Comparison of ENCODE assay signal across 12 mouse cellular contexts in the genomic region with DNA sequence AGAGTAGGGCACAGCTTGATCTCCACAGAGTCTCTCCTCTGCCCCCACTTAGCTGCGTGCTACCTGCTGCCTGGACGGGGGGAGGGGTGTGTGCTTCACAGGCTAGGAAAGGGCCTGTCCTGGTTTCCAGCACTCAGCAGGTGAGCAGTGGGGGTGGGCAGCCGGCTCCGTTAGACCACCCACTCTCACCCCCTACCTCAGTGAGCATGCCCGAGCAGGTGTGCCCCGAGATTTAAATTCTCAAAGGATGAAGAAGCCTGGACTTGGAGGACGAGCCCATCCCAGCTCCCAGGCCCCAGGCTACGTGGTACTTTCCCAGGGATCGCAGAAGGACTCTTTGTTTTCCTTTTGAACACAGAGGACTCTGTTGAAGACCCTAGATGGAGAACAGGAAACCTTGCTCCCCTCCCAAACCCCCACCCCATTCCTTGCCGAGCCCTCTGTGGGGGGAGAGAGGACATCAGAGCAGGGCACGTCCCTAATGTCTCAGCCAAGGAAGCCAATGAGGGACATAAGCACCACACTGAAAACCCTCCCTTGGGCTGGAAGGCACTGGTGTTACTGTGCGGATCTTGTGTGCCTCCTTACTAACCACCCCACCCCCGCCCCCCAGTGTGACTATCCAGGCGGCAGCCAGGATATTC.
DNase-seq lines count a peak whose midpoint lies in the region; ATAC-seq and TF ChIP-seq lines count a peak whose summit lies in the region.
"Had no signal": no experiment of that assay in that cellular context is flagged by ENCODE, and none has a peak within 500 bp of the region (broad histone marks: within the 10 kb centered on the region; RNA-seq: fewer than 3 reads in every experiment).

No protein-coding gene starts in this region.

- DNase-seq in embryonic facial prominence, embryonic 10.5 days (ENCODE audit: low spot score) = peak; percentile 56
- DNase-seq in midbrain, postnatal 0 days (ENCODE audit: low spot score) = no peak
- DNase-seq in ovary, adult 18-20 months (ENCODE audit: low spot score) = no peak
- DNase-seq in gastrocnemius, postnatal 25 days = no peak
- DNase-seq in left cerebral cortex, postnatal 36 days (ENCODE audit: low spot score in 2 of 2) = no peak
- DNase-seq: adrenal gland, postnatal 25 days; cerebellum, adult 9-11 months; spleen, adult 18-20 months had no signal

- TF ChIP-seq CTCF in intestine, postnatal 0 days (IDR thresholded peaks at IDR 0.05; ENCODE audit: low read depth) = no peak
- no peak for TF ChIP-seq CTCF in midbrain, postnatal 0 days (IDR thresholded peaks at IDR 0.05)

- peaks cover 22% of the 10 kb centered on the region for H3K4me1 ChIP-seq in intestine, embryonic 16.5 days (ENCODE audit: control insufficient read depth, insufficient read depth, low read length)
- H3K4me1 ChIP-seq in intestine, postnatal 0 days (replicated peaks; ENCODE audit: control insufficient read depth, insufficient read depth, low read length) = 0 out of 2 replicates have a peak, but pooled peaks cover 11% of the 10 kb centered on the region
- H3K4me1 ChIP-seq in embryonic facial prominence, embryonic 10.5 days = peaks cover 49% of the 10 kb centered on the region
- H3K4me1 ChIP-seq in hindbrain, embryonic 12.5 days = peaks cover 41% of the 10 kb centered on the region
- H3K4me1 ChIP-seq in midbrain, postnatal 0 days (ENCODE audit: insufficient read depth, low read length) = peaks cover 12% of the 10 kb centered on the region; the same call in 1 of the 2 replicates

- H3K9ac ChIP-seq in intestine, embryonic 16.5 days (ENCODE audit: low read depth, low read length) = no peak overlapping the region
- no peak overlapping the region for H3K9ac ChIP-seq in intestine, postnatal 0 days (ENCODE audit: low read depth, low read length)
- H3K9ac ChIP-seq in hindbrain, embryonic 12.5 days = no peak overlapping the region
- H3K9ac ChIP-seq in midbrain, postnatal 0 days (replicated peaks; ENCODE audit: low read length, poor library complexity, severe bottlenecking) = no peak overlapping the region

- H3K9me3 ChIP-seq in intestine, embryonic 16.5 days (ENCODE audit: control insufficient read depth, low read length) = no peaks in the 10 kb centered on the region
- H3K9me3 ChIP-seq in intestine, postnatal 0 days (ENCODE audit: control insufficient read depth) = no peaks in the 10 kb centered on the region
- no peaks in the 10 kb centered on the region for H3K9me3 ChIP-seq in embryonic facial prominence, embryonic 10.5 days
- no peaks in the 10 kb centered on the region for H3K9me3 ChIP-seq in hindbrain, embryonic 12.5 days (replicated peaks)
- H3K9me3 ChIP-seq in midbrain, postnatal 0 days (ENCODE audit: low read length) = no peaks in the 10 kb centered on the region

- ATAC-seq in intestine, embryonic 16.5 days = 0 out of 2 replicates have a peak, but pooled peaks have one; percentile 24
- ATAC-seq in intestine, postnatal 0 days = no peak
- no peak for ATAC-seq in hindbrain, embryonic 12.5 days (ENCODE audit: low FRiP score)
- peak; percentile 34; the same call in 1 of the 2 replicates for ATAC-seq in midbrain, postnatal 0 days (ENCODE audit: low FRiP score)

- intact Hi-C loops in left cerebral cortex, postnatal 36 days (cut with DNase I) = no loop called here

- H3K27ac ChIP-seq in intestine, embryonic 16.5 days (ENCODE audit: low read length) = no peak overlapping the region
- H3K27ac ChIP-seq in intestine, postnatal 0 days (ENCODE audit: low read depth, low read length) = no peak overlapping the region
- peak overlapping the region; percentile 72 for H3K27ac ChIP-seq in embryonic facial prominence, embryonic 10.5 days (replicated peaks)
- H3K27ac ChIP-seq in hindbrain, embryonic 12.5 days = peak overlapping the region; percentile 52
- H3K27ac ChIP-seq in midbrain, postnatal 0 days (ENCODE audit: low read depth, low read length) = no peak overlapping the region

- H3K36me3 ChIP-seq in intestine, embryonic 16.5 days (ENCODE audit: control insufficient read depth, insufficient read depth, low read length) = no peaks in the 10 kb centered on the region
- H3K36me3 ChIP-seq in intestine, postnatal 0 days (ENCODE audit: control insufficient read depth, insufficient read depth) = no peaks in the 10 kb centered on the region
- H3K36me3 ChIP-seq in embryonic facial prominence, embryonic 10.5 days (replicated peaks) = no peaks in the 10 kb centered on the region
- H3K36me3 ChIP-seq in hindbrain, embryonic 12.5 days = no peaks in the 10 kb centered on the region
- no peaks in the 10 kb centered on the region for H3K36me3 ChIP-seq in midbrain, postnatal 0 days (ENCODE audit: insufficient read depth, low read length)

- no peaks in the 10 kb centered on the region for H3K27me3 ChIP-seq in intestine, embryonic 16.5 days (replicated peaks; ENCODE audit: control insufficient read depth, insufficient read depth, low read length)
- H3K27me3 ChIP-seq in intestine, postnatal 0 days (replicated peaks; ENCODE audit: control insufficient read depth, insufficient read depth, low read length) = no peaks in the 10 kb centered on the region
- H3K27me3 ChIP-seq in embryonic facial prominence, embryonic 10.5 days (replicated peaks; ENCODE audit: low read depth, poor library complexity, severe bottlenecking) = peaks cover 27% of the 10 kb centered on the region
- H3K27me3 ChIP-seq in hindbrain, embryonic 12.5 days = no peaks in the 10 kb centered on the region
- H3K27me3 ChIP-seq in midbrain, postnatal 0 days (ENCODE audit: insufficient read depth, low read length) = no peaks in the 10 kb centered on the region

- WGBS in intestine, embryonic 16.5 days = 48% methylated on average over 14 of the region's 14 CpGs
- WGBS in intestine, postnatal 0 days = 68% methylated on average over 14 of the region's 14 CpGs
- WGBS in embryonic facial prominence, embryonic 10.5 days = 12% methylated on average over 14 of the region's 14 CpGs
- WGBS in hindbrain, embryonic 12.5 days = 18% methylated on average over 14 of the region's 14 CpGs
- WGBS in midbrain, postnatal 0 days = 30% methylated on average over 14 of the region's 14 CpGs

- H3K4me3 ChIP-seq in intestine, embryonic 16.5 days (ENCODE audit: low read length) = no peak overlapping the region
- H3K4me3 ChIP-seq in intestine, postnatal 0 days (ENCODE audit: low read depth, low read length) = no peak overlapping the region
- H3K4me3 ChIP-seq in embryonic facial prominence, embryonic 10.5 days = no peak overlapping the region
- no peak overlapping the region for H3K4me3 ChIP-seq in hindbrain, embryonic 12.5 days
- no peak overlapping the region for H3K4me3 ChIP-seq in midbrain, postnatal 0 days (ENCODE audit: low read depth, low read length)
- H3K4me3 ChIP-seq: myocyte had no signal

- H3K4me2 ChIP-seq in intestine, embryonic 16.5 days (ENCODE audit: low read depth, low read length) = no peak overlapping the region
- no peak overlapping the region for H3K4me2 ChIP-seq in intestine, postnatal 0 days (replicated peaks; ENCODE audit: low read depth)
- no peak overlapping the region for H3K4me2 ChIP-seq in hindbrain, embryonic 12.5 days (replicated peaks)
- H3K4me2 ChIP-seq in midbrain, postnatal 0 days (ENCODE audit: low read depth, low read length, poor library complexity, severe bottlenecking) = no peak overlapping the region

Comparison
In these comparisons a context has a peak if more than half of its experiments do, and no peak if none do; other contexts are left out.
1. ATAC-seq: peak in intestine, embryonic 16.5 days (single experiment) and midbrain, postnatal 0 days (single experiment); none in intestine, postnatal 0 days (single experiment) and hindbrain, embryonic 12.5 days (single experiment).
2. H3K27ac ChIP-seq: peak in embryonic facial prominence, embryonic 10.5 days (single experiment) and hindbrain, embryonic 12.5 days (single experiment); none in intestine, embryonic 16.5 days (single experiment), intestine, postnatal 0 days (single experiment) and midbrain, postnatal 0 days (single experiment).